Mouse (Mus musculus) forebrain, embryonic 16.5 days (tissue): Measurements from ENCODE around the gene B4galt4. TPM values are rescaled to one million over a fixed set of nuclear protein-coding genes. Genes with fewer than 3 reads are reported as not detected.
"Not testable (repeated sequence)": the region's sequence is repeated elsewhere in the genome, so short reads cannot be mapped to it uniquely, and the experiment has no call there.

ENCODE experiments used
- ATAC-seq: fragments of 200-750 bp; cut with Nextera tagmentation; 2 replicates; pipeline ENCODE4 v1.8.0; 2017; ENCODE audit warnings: mild to moderate bottlenecking, moderate library complexity
- H3K27ac ChIP-seq: fragments of 300-500 bp; sonication (generic); 2 replicates; pipeline ENCODE4 v1.5.1; 2014; ENCODE audit warnings: low read length, control low read depth
- H3K27me3 ChIP-seq: fragments of 300-500 bp; sonication (generic); replicated peaks from 2 replicates; pipeline ENCODE4 v1.6.1; 2014; ENCODE audit warnings: low read length; ENCODE audit not compliant: control insufficient read depth, insufficient read depth
- H3K36me3 ChIP-seq: fragments of 300-500 bp; sonication (generic); 2 replicates; pipeline ENCODE4 v1.6.1; 2014; ENCODE audit not compliant: control insufficient read depth, insufficient read depth
- H3K4me1 ChIP-seq: fragments of 300-500 bp; sonication (generic); replicated peaks from 2 replicates; pipeline ENCODE4 v1.6.1; 2014; ENCODE audit warnings: low read length; ENCODE audit not compliant: control insufficient read depth, insufficient read depth
- H3K4me2 ChIP-seq: fragments of 300-500 bp; sonication (generic); 2 replicates; pipeline ENCODE4 v1.6.1; 2014; ENCODE audit warnings: mild to moderate bottlenecking, low read length, control low read depth
- H3K4me3 ChIP-seq: fragments of 300-500 bp; sonication (generic); replicated peaks from 2 replicates; pipeline ENCODE4 v1.5.1; 2014; ENCODE audit warnings: mild to moderate bottlenecking, low read length, control low read depth
- H3K9ac ChIP-seq: fragments of 300-500 bp; sonication (generic); replicated peaks from 2 replicates; pipeline ENCODE4 v1.6.1; 2014; ENCODE audit warnings: low read depth, low read length, control low read depth
- H3K9me3 ChIP-seq: fragments of 300-500 bp; sonication (generic); 2 replicates; pipeline ENCODE4 v1.6.1; 2016; ENCODE audit warnings: low read length; ENCODE audit not compliant: control insufficient read depth
- WGBS: fragments of 180-500 bp; shearing (Covaris S2); extraction: QIAGEN DNeasy Blood & Tissue Kit; methylation state at CpG from one replicate; pipeline ENCODE4 v1.1.7; 2014; 5-methylcytosine and 5-hydroxymethylcytosine counted together
- polyA plus RNA-seq: library from polyadenylated mRNA; unstranded; fragments of >200 nt; fragmentation: Nextera tagmentation; extraction: Ambion mirVana; gene quantifications from 2 replicates; pipeline ENCODE4 v1.2.1, GENCODE M21; 2015

The B4galt4 gene
- polyA plus RNA-seq, 1 experiment from 2014 or later = 25.8 TPM

DNA sequence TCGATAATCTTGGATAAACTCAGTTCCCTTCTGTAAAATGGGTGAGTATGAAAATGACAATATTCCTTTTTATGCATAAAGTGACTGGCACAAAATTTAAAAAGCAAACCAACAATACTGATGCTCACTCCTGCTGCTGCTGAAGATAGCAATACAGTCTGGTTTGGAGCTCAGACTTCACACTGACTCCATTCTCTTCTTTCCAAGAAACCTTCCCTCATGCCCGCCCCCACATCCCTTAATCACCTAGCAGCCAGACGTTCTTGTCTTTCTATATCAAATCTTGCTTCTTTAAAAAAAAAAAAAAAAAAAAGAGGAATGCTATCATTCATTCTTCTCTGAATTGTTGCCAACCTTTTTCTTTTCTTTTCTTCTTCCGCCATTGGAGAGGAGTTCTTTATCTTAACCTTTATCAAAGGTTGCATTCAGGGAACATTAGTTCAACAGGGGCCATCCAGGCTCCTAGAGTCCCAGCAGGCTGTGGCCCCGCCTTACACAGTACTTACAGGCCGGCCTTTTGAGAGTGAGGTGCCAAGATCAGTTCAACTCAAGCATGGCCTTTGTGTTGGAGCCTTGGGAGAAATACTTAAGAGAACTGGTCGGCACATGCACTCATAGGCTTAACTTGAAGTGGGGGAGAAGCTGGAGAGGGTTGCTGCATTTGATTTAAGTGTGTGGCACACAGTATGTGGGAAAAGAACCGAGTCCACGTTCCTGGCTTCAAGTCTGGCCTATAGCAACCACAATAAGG lies 36.4 kb upstream of the B4galt4 start:
- no peak overlapping the region for H3K27ac ChIP-seq
- no peak overlapping the region for H3K9ac ChIP-seq
- no peak overlapping the region for H3K4me2 ChIP-seq
- ATAC-seq = no peak
- H3K4me3 ChIP-seq = no peak overlapping the region
- peaks cover 6% of the 10 kb centered on the region for H3K4me1 ChIP-seq
- no peaks in the 10 kb centered on the region for H3K9me3 ChIP-seq
- H3K27me3 ChIP-seq = no peaks in the 10 kb centered on the region
- no peaks in the 10 kb centered on the region for H3K36me3 ChIP-seq
- WGBS = 46% methylated on average over 9 of the region's 9 CpGs

DNA sequence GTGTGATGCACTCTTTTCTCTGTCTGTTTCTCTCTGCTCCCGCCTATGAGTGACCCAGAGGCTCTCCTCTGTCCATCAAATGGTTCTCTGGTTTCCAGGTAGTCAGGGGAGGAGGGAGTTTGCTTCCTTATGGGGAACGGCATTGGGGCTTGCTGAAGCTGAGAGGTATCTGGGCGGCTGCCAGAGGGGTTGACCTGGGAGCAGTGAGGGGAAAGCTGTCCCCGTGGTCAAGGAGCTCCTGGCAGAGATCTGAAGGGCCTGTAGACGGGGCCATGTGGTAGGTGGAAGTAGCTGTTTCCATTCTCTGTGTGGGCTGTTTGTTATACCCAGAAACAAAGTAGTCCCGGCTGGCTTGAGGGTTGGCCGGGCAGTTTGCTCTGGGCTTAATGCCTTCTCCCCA lies 35.3 kb upstream of the B4galt4 start:
- no peak overlapping the region for H3K9ac ChIP-seq
- WGBS = 75% methylated on average over 7 of the region's 7 CpGs
- no peaks in the 10 kb centered on the region for H3K9me3 ChIP-seq
- H3K4me3 ChIP-seq = no peak overlapping the region
- H3K27me3 ChIP-seq = no peaks in the 10 kb centered on the region
- peaks cover 2% of the 10 kb centered on the region for H3K4me1 ChIP-seq
- no peaks in the 10 kb centered on the region for H3K36me3 ChIP-seq
- no peak overlapping the region for H3K27ac ChIP-seq
- H3K4me2 ChIP-seq = no peak overlapping the region
- ATAC-seq = no peak

DNA sequence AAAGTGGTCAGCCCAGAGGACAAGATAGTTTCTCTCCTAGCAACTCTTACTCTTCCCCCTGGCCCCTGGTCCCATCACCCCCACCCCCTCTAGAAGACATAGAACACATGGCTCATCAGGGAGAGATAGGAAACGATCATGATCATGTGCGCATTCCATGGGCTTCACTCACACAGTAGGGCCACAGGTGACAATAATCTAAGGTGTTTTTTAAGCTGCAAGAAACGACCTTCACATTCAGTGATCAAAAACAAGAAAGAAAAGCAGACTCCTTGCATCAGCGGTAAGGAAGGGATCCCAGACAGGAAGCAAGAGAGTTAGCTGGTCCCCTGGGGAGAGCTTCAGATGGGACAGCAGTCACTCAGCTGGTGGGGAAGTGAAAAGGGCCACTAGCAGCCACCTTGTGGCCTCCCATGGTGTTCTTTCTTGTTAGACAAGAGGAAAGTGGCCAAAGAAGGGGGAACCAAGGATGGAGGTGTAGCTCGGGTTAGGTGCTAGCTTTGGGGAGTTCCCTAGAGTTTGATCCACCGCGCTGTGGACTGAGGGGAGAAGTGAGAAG lies 33.0 kb upstream of the B4galt4 start:
- Histone ChIP-seq H3K27me3 (no peaks in the 10 kb centered on the region), H3K9ac (no peak overlapping the region), H3K4me2 (no peak overlapping the region), H3K9me3 (no peaks in the 10 kb centered on the region), H3K27ac (no peak overlapping the region), H3K36me3 (no peaks in the 10 kb centered on the region), H3K4me1 (peaks cover 5% of the 10 kb centered on the region), H3K4me3 (no peak overlapping the region)
- 69% methylated on average over 7 of the region's 7 CpGs for WGBS
- ATAC-seq = no peak

DNA sequence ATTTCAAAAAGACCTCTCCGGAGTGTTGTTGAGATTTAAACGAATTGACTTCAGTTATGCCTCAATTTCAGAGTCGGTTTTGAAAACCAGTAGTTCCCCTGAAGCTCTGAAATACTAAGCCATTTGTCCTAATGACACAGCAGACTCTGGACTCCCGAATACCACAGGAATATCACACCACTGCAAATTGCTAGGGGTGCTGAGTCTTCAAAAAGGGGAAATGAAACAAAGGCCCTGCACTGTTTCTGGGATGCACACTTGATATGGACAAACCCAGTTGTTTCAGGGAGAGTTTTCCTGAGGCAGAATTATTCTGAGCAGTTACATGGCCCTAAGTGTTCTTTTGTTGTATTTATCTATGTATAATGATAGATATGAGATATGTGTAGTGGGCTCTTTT lies 30.8 kb upstream of the B4galt4 start:
- no peaks in the 10 kb centered on the region for H3K9me3 ChIP-seq
- H3K4me3 ChIP-seq = no peak overlapping the region
- 67% methylated on average over 4 of the region's 4 CpGs for WGBS
- H3K36me3 ChIP-seq = no peaks in the 10 kb centered on the region
- no peak for ATAC-seq
- no peak overlapping the region for H3K9ac ChIP-seq
- H3K4me1 ChIP-seq = peaks cover 5% of the 10 kb centered on the region
- no peak overlapping the region for H3K27ac ChIP-seq
- H3K27me3 ChIP-seq = no peaks in the 10 kb centered on the region
- H3K4me2 ChIP-seq = no peak overlapping the region

DNA sequence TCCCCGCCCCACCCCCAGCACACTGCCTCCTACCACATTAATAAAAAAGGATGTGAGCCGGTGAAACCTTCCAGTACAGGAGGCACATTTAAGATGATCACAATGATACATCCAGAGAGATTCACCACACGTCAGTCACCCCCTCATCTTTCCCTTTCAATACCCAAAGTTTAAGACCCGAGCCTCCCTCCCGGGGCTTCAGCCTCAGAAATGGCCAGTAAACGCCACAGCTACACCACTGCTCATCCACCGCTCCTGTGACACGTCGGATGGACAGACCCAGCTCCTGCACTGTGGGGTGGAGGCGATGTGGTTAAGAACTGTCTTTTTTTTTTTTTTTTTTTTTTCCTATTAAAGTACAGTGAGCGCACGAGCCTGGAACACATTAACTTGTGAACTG lies 30.0 kb upstream of the B4galt4 start:
- no peaks in the 10 kb centered on the region for H3K27me3 ChIP-seq
- no peaks in the 10 kb centered on the region for H3K36me3 ChIP-seq
- H3K27ac ChIP-seq = no peak overlapping the region
- H3K9ac ChIP-seq = peak overlapping the region; percentile 75
- H3K4me2 ChIP-seq = peak overlapping the region; percentile 90
- no peaks in the 10 kb centered on the region for H3K9me3 ChIP-seq
- 7% methylated on average over 12 of the region's 12 CpGs for WGBS
- 0 out of 2 replicates have a peak, but pooled peaks have one; percentile 10 for ATAC-seq
- peak overlapping the region; percentile 77 for H3K4me3 ChIP-seq
- H3K4me1 ChIP-seq = peaks cover 5% of the 10 kb centered on the region

DNA sequence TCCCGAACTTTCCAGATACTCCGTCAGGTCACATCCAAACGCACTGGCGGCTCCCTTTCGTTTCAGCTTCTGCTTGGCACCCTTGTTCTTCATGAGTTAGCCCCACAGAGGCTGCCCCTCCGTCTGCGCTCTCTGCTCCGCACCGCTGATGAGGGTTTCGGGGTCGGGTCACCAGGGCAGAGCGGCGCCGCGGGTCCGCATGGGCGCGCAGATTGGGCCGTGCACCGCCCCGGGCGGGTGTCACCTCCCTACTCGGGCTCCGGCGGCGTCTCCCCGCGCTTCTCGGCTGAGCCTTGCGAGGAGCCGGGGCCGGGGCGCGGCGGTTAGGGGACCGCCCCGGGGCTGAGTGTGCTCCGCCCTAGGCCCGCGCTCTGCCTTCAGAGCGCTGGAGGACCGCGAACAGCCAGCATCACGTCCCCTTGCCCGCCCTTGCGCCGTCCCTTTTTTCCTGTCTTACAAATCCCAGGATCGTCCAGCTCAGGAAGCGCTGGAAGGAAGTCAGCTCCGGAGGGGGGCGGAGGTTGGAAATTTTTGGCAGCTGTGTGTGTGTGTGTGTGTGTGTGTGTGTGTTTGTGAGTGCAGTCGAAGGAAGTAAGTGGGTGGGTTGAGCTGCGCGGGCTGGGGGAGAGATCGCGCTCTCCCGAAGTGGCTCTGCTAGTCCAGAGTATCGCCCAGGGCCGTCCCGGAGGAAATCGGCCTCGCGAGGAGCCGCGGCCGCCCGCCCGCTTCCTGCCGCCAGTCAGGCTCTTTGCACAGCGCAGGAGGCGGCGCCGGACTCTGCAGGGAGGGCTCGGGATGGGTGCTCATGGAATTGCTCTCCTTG lies 29.3 kb upstream of the B4galt4 start, which contains the start of gene Arhgap31:
TSS of gene Arhgap31 (minus strand) at position 694 of the 823 bp plus-strand sequence.
- H3K4me1 ChIP-seq = peaks cover 5% of the 10 kb centered on the region
- H3K4me2 ChIP-seq = peak within 1 kb of the TSS; percentile 90
- under 1% methylated on average over 74 of the region's 74 CpGs for WGBS
- peak; percentile 91 for ATAC-seq
- peak within 1 kb of the TSS; percentile 77 for H3K4me3 ChIP-seq
- H3K27ac ChIP-seq = peak within 1 kb of the TSS; percentile 64
- H3K9me3 ChIP-seq = no peaks in the 10 kb centered on the region
- no peaks in the 10 kb centered on the region for H3K27me3 ChIP-seq
- peak within 1 kb of the TSS; percentile 75 for H3K9ac ChIP-seq
- H3K36me3 ChIP-seq = no peaks in the 10 kb centered on the region

DNA sequence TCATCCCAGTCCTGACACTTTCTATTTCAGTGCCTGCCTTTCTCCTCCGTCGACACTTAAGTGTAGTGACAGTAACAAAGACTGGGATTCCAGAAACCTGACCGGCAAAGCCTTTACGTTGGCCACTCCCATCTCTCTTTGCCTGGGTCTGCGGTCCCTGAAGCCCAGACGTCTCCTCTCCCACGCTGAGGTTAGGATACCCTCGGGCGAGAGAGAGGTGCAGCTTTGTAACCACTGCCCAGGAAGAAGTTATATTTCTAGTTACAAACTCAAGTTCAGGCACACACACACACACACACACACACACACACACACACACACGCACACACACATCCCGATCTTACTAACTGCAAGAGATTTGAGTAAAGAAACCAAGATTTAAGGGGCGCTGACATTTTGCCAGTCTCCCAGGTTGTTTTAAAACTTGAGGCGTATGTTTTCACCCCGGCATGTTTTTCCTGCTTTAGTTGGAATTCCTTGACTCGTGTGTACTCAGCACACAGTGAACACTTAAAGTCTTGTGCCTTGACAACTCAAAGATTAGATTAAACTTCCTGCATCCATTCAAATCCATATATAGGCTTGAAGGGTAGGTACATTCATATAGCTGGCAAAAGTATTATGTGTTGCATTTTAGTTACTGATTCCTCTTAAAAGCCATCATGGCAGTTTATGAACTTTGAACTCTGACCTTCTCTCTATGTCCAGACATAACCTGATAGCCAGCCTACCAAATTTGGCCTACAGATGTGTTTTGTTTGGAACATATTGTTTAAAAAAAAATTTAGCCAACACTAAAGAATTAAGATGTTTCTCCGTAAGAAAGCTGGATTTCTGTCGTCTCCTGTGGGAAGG lies 28.4 kb upstream of the B4galt4 start:
- Histone ChIP-seq H3K4me2 (peak overlapping the region; percentile 90), H3K4me1 (peaks cover 5% of the 10 kb centered on the region), H3K9ac (peak overlapping the region; percentile 75), H3K4me3 (peak overlapping the region; percentile 77), H3K27me3 (no peaks in the 10 kb centered on the region), H3K9me3 (no peaks in the 10 kb centered on the region), H3K36me3 (no peaks in the 10 kb centered on the region), H3K27ac (peak overlapping the region; percentile 64)
- WGBS = 27% methylated on average over 17 of the region's 17 CpGs
- peak; percentile 43 for ATAC-seq

DNA sequence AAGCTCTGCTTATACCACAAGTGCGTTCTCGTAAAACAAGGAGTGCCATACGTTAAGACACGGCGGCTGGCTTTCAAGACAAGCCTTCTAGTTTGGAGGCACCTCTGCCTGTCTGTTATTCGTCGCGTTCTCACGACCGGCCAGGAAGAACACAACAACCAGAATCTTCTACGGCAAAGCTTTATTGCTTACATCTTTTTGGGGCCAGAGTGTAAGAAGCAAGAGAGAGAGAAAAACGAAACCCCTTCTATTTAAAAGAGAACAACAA lies 27.9 kb upstream of the B4galt4 start:
- 60% methylated on average over 11 of the region's 12 CpGs for WGBS
- H3K4me3 ChIP-seq = 0 out of 2 replicates have a peak overlapping the region, but pooled peaks have one; percentile 5
- H3K9me3 ChIP-seq, H3K27me3 ChIP-seq, H3K9ac ChIP-seq, H3K27ac ChIP-seq, ATAC-seq, H3K36me3 ChIP-seq, H3K4me1 ChIP-seq: not testable (repeated sequence)
- peak overlapping the region; percentile 42 for H3K4me2 ChIP-seq

DNA sequence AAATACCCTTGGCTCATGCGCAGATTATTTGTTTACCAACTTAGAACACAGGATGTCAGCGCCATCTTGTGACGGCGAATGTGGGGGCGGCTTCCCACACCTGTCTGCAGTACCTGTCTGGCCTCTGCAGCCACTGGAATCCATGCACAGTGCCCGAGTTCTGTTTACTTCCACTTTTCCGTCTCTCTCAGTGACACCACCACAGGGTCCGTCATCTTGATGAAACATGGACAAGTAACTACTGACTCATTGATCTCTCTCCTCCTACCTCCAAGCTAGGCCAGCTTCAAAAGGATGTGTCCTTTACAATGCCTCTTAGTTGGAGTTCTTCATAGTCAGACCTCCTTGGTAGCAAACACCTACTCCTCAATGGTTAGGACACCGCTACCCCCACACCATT lies 20.7 kb upstream of the B4galt4 start:
- Histone ChIP-seq H3K4me1 (no peaks in the 10 kb centered on the region), H3K9ac (no peak overlapping the region), H3K27me3 (no peaks in the 10 kb centered on the region), H3K27ac (no peak overlapping the region), H3K4me3 (no peak overlapping the region), H3K4me2 (no peak overlapping the region), H3K36me3 (no peaks in the 10 kb centered on the region), H3K9me3 (no peaks in the 10 kb centered on the region)
- 91% methylated on average over 8 of the region's 9 CpGs for WGBS
- no peak for ATAC-seq
